Mouse (Mus musculus): ENCODE data around the gene Myoc.

DNA sequence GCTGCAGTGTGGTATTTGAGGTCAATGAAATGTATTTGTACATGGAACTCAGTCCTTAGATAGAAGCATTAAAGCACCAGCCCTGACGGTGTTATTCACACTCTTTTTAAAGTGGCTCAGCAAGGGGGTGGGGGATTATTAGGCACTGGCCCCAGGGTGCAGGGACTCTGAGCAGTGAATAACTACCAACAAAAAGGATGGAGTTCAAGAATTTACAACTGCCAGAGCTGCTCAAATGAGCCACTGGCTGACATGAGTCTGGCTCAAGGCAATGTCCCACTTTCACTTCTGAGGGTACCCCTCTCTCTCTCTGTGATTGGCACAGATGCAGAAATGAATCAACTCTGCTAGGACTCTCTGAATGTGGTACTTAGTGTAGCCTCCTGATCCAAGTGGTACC, 30.8 kb upstream of the Myoc start:
- TF ChIP-seq CTCF (IDR thresholded peaks at IDR 0.05; ENCODE audit: extremely low read depth, insufficient read length, insufficient replicate concordance, low read depth, low read length) (no peak), POLR2A (IDR thresholded peaks at IDR 0.05; ENCODE audit: low read depth, low read length) (no peak)
